Mouse (Mus musculus) limb, embryonic 12.5 days (tissue): ENCODE data around the gene Pcnp. TPM values are rescaled to one million over a fixed set of nuclear protein-coding genes. Genes with fewer than 3 reads are reported as not detected.
"Not testable (repeated sequence)": the region's sequence is repeated elsewhere in the genome, so short reads cannot be mapped to it uniquely, and the experiment has no call there.

Source experiments
- ATAC-seq: fragments of 200-750 bp; cut with Nextera tagmentation; 2 replicates; pipeline ENCODE4 v1.8.0; 2017; ENCODE audit warnings: low read depth, moderate TSS enrichment; ENCODE audit not compliant: insufficient number of reproducible peaks, insufficient read depth, low FRiP score, low TSS enrichment
- H3K27ac ChIP-seq: fragments of 300-500 bp; sonication (generic); 2 replicates; pipeline ENCODE4 v1.5.1; 2016; ENCODE audit warnings: mild to moderate bottlenecking, moderate library complexity
- H3K27me3 ChIP-seq: fragments of 300-500 bp; sonication (generic); 2 replicates; pipeline ENCODE4 v1.6.1; 2016; ENCODE audit warnings: mild to moderate bottlenecking, moderate library complexity
- H3K36me3 ChIP-seq: fragments of 300-500 bp; sonication (generic); 2 replicates; pipeline ENCODE4 v1.6.1; 2016; ENCODE audit warnings: mild to moderate bottlenecking, moderate library complexity
- H3K4me1 ChIP-seq: fragments of 300-500 bp; sonication (generic); replicated peaks from 2 replicates; pipeline ENCODE4 v1.6.1; 2016
- H3K4me2 ChIP-seq: fragments of 300-500 bp; sonication (generic); 2 replicates; pipeline ENCODE4 v1.6.1; 2016; ENCODE audit warnings: mild to moderate bottlenecking, moderate library complexity
- H3K4me3 ChIP-seq: fragments of 300-500 bp; sonication (generic); replicated peaks from 2 replicates; pipeline ENCODE4 v1.5.1; 2016; ENCODE audit warnings: mild to moderate bottlenecking
- H3K9ac ChIP-seq: fragments of 300-500 bp; sonication (generic); replicated peaks from 2 replicates; pipeline ENCODE4 v1.6.1; 2016; ENCODE audit warnings: mild to moderate bottlenecking, moderate library complexity
- H3K9me3 ChIP-seq: fragments of 300-500 bp; sonication (generic); 2 replicates; pipeline ENCODE4 v1.6.1; 2016; ENCODE audit warnings: mild to moderate bottlenecking, moderate library complexity
- WGBS: fragments of 180-500 bp; shearing (Covaris S2); methylation state at CpG from one replicate; pipeline ENCODE4 v1.1.7; 2016; 5-methylcytosine and 5-hydroxymethylcytosine counted together
- polyA plus RNA-seq: library from polyadenylated mRNA; unstranded; fragments of >200 nt; fragmentation: Nextera tagmentation; extraction: Ambion mirVana; gene quantifications from 2 replicates; pipeline ENCODE4 v1.2.1, GENCODE M21; 2016

Gene Pcnp
- polyA plus RNA-seq: 283 and 297 TPM in 2 replicates

DNA sequence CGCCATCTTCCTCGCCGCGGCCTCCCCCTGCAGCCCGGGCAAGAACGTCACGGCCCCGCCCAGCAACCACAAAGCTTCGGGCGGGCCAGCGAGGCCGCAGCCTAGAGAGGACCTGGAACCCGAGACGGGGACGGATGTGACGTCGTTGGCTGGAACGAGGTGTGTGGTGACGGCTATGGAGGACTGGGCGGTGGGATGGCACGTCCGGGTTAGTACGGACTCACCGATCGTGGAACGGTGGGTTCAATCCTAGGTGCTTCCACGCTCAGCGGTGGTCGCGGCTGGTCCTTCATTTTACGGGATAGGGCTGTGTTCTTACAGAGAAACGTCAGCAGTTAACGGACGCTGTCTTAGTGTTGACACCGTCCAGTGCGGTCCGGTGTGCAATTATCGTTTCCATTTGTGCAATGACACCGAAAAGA lies at the start of gene Pcnp:
Pcnp (minus strand) TSS at position 79 of the 422 bp plus-strand sequence.
- peak; percentile 100 for ATAC-seq
- Histone ChIP-seq H3K27me3 (no peaks in the 10 kb centered on the region), H3K9me3 (no peaks in the 10 kb centered on the region), H3K36me3 (peaks cover 47% of the 10 kb centered on the region), H3K4me2 (peak within 1 kb of the TSS; percentile 73), H3K4me3 (peak within 1 kb of the TSS; percentile 89), H3K4me1 (peaks cover 19% of the 10 kb centered on the region), H3K9ac (peak within 1 kb of the TSS; percentile 96), H3K27ac (peak within 1 kb of the TSS; percentile 91)
- under 1% methylated on average over 39 of the region's 39 CpGs for WGBS

DNA sequence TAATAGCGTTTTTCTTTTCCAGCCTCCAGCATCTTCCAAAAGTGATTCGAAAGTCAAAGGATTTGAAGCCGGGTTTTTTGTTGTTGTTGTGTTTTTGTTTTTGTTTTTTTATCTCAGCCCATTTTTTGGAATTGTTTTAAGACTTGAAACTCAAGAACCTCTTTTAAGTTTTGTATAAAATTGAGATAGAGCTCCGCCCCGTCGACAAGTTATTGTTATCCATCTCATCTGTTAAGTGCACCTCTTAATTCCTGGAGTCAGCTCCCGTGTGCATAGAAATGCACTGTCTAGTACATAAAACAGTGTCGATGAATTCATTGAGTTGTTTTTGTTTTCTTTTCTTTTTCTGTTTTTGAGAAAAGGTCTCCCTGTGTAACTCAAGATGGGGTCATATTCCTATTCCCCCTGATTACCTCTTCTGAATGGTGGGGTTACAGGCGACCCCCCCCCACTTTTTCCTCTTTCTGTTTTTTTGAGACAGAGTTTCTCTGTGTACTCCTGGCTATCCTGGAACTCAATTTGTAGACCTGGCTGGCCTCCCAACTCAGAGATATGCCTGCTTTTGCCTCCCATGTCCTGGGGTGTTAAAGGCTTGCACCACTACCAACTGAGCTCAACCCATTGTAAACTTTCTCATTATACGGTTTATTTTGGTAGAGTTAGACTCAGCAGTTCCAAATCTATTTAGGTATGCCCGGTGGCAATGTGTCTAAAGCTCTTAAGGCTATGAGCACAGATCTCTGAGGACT lies 46.8 kb upstream of the Pcnp start:
- peaks cover 3% of the 10 kb centered on the region; the same call in 1 of the 2 replicates for H3K36me3 ChIP-seq
- no peak for ATAC-seq
- H3K27ac ChIP-seq: peak overlapping the region; percentile 89
- WGBS: 14% methylated on average over 11 of the region's 11 CpGs
- H3K9me3 ChIP-seq: no peaks in the 10 kb centered on the region
- H3K4me2 ChIP-seq: peak overlapping the region; percentile 57
- H3K27me3 ChIP-seq: no peaks in the 10 kb centered on the region
- no peaks in the 10 kb centered on the region; the same call in 1 of the 2 replicates for H3K4me1 ChIP-seq
- peak overlapping the region; percentile 78 for H3K9ac ChIP-seq
- H3K4me3 ChIP-seq: peak overlapping the region; percentile 73

DNA sequence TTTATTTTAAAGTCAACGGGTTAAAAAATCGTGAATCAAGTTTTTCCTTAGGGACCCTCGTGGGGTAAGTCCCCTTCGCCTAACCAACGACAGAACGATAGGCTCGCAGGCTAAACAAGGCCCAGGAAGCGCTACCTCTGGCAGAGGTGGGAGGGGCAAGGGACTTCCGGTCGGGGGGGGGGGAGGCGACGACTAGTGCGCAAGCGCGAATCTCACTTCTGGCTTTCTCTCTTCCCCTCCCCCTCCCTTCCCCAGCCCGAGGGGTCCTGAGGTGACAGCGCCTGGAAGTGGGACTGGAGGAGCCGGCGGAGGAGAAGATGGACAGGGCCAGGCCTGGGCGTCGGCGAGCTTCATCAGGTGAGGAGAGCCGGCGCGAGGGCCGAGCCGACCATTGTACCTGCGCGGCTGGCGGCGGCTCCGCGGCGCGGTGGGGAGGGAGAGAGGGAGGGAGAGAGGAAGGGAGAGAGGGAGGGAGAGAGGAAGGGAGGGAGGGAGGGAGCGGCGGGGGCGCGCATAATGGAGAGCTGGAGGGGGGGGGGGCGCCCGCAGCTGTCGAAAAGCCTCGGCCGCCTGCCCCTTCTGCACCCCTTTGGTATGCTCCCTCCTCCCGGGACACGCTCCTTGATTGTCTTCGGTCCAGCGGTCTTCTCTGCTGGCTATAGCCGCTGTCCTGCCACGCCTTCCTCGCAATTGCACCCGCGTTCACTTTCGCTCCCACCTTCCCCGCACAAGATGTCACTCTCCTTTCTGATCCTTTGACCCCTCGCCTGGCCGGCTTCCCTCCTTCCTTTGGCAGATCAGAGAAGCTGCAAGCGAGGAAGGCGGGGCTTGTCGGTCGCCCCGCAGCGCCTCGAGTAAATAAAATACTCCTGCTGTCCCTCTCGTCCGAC lies 45.9 kb upstream of the Pcnp start:
- WGBS: under 1% methylated on average over 54 of the region's 66 CpGs
- peak overlapping the region; percentile 78 for H3K9ac ChIP-seq
- H3K4me3 ChIP-seq: peak overlapping the region; percentile 73
- peak overlapping the region; percentile 89 for H3K27ac ChIP-seq
- no peaks in the 10 kb centered on the region; the same call in 1 of the 2 replicates for H3K4me1 ChIP-seq
- peaks cover 3% of the 10 kb centered on the region; the same call in 1 of the 2 replicates for H3K36me3 ChIP-seq
- no peaks in the 10 kb centered on the region for H3K9me3 ChIP-seq
- H3K27me3 ChIP-seq: no peaks in the 10 kb centered on the region
- H3K4me2 ChIP-seq: peak overlapping the region; percentile 57
- peak; percentile 90 for ATAC-seq

DNA sequence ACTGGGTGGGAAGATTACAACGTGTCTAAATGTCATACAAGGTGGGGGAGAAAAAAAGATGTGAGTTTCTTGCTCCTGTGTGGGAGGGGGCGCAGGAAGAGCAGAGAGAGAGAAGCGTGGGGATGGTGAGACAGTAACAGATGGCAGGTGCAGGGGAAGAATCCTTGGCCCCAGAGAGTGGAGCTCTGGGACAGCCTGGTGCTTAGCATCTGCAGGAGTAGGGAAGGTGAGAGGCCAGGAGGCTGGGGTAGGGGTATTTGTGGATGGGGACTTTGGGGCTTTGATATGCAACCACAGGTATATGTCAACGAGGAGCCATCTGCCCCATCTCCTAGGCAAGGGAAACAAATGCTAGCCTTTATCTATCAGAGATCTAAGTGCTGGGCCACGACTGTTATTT lies 45.0 kb upstream of the Pcnp start:
- no peak for ATAC-seq
- Histone ChIP-seq H3K4me3 (no peak overlapping the region), H3K4me2 (peak overlapping the region; percentile 57; the same call in 1 of the 2 replicates), H3K27ac (0 out of 2 replicates have a peak overlapping the region, but pooled peaks have one; percentile 89), H3K27me3 (no peaks in the 10 kb centered on the region), H3K36me3 (peaks cover 3% of the 10 kb centered on the region; the same call in 1 of the 2 replicates), H3K4me1 (no peaks in the 10 kb centered on the region; the same call in 1 of the 2 replicates), H3K9me3 (no peaks in the 10 kb centered on the region), H3K9ac (no peak overlapping the region; the same call in 1 of the 2 replicates)
- WGBS: 76% methylated on average over 5 of the region's 5 CpGs

DNA sequence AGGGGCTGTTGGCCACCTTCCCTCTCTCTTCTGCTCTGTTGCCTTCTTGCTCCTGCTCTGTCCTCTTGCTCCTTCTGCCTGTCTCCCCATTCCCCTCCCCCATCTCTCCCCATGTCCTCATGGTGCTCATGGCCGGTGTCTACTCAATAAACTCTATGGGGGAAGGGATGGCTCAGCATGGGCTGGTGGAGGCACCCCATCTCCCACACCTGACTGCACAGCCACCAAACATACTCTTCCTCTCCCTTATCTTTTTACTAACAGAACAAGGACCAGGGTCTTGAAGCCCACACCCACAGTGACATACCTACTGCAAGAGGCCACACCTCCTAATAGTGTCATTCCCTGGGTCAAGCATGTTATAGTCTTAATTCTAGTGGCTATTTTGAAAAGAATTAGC lies 44.6 kb upstream of the Pcnp start:
- H3K27ac ChIP-seq: no peak overlapping the region
- no peak overlapping the region for H3K4me2 ChIP-seq
- no peak overlapping the region for H3K4me3 ChIP-seq
- ATAC-seq: no peak
- H3K4me1 ChIP-seq: no peaks in the 10 kb centered on the region; the same call in 1 of the 2 replicates
- WGBS: 84% methylated on average over 1 of the region's 1 CpGs
- no peaks in the 10 kb centered on the region for H3K9me3 ChIP-seq
- H3K36me3 ChIP-seq: peaks cover 3% of the 10 kb centered on the region; the same call in 1 of the 2 replicates
- H3K9ac ChIP-seq: no peak overlapping the region
- no peaks in the 10 kb centered on the region for H3K27me3 ChIP-seq

DNA sequence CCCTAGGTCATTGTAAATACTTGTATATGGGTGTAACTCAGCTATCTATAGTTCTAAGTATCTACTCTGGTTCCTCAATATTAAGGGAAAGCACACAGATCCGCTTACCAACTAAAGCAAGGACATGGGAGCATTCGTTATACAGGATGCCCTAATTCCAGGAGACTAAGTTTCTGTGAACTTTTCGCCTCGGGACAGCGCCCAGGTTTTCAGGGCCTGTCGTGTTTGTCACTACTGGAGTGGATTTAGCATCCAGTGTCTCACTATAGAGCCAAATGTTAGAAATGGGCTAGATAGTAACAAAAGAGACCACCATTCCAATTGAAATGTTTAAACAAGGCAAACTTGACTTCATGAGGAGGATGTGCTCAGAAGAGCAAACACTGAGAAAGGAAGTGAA lies 43.6 kb upstream of the Pcnp start:
- H3K9me3 ChIP-seq, H3K4me2 ChIP-seq, H3K27me3 ChIP-seq, ATAC-seq, H3K4me1 ChIP-seq, H3K36me3 ChIP-seq, H3K27ac ChIP-seq, H3K4me3 ChIP-seq, H3K9ac ChIP-seq: not testable (repeated sequence)
- WGBS: 91% methylated on average over 6 of the region's 6 CpGs

DNA sequence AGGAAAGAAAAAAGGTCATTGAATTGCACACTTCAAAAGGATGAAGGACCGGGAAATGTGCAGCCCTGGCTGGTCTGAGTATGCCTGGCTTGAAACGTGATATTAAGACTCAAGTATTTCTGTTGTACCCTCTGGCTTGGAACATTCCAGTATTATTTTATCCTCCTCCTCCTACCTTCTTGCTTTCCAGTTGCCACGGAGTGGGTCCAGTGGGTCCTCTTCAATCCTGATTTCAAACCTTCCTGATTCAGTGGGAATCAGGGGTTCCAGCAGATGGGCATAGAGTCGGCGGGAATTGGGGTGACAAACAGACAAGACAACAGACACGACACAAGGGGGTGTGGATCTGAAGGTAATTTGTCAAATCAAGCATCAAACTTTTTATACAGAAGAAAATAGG lies 43.0 kb upstream of the Pcnp start:
- Histone ChIP-seq H3K4me3 (no peak overlapping the region), H3K36me3 (no peaks in the 10 kb centered on the region), H3K4me2 (no peak overlapping the region), H3K27me3 (no peaks in the 10 kb centered on the region), H3K9me3 (no peaks in the 10 kb centered on the region), H3K4me1 (no peaks in the 10 kb centered on the region; the same call in 1 of the 2 replicates), H3K9ac (no peak overlapping the region), H3K27ac (no peak overlapping the region)
- no peak for ATAC-seq
- WGBS: 85% methylated on average over 6 of the region's 6 CpGs

DNA sequence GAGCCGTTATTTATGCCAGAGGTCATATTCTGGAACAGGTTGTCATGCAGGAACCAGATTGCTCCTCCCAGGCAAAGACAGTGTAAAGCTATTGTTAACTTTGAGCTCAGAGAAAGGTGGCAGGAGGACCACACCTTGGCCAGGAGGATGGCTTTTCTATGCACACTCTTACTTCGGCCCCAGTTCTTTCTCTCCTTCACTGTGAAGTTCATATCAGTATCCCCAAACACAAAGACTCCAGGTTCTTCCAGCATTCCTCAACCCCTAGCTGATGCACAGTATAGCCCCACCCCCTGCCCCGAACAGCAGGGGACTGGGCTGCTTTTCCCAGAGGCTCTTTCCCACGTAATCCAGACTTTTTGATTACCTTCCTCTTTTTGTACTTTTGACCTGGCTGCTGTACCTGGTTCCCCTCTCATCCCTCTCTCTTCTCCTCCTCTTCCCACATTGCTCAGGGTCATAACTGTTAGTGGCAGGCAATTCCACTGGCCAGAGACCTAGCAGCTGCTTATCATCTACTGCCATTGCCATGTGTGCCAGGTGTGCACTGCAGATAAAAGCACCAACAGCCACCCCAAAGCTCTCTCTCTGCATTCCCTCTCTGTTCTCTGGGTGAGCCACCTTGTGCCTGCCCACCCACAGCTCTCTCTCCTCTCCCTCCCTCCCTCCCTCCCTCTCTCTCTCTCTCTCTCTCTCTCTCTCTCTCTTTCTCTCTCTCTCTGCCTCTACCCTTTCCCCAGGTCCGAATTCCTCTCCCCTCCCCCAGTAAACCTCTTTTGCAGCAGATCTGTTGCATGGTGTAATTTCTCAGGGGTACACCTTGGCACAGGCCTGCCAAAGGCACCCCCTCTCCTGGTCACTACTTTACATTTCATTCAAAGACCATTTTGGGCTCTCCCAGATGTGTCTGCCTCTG lies 42.0 kb upstream of the Pcnp start:
- Histone ChIP-seq H3K27me3 (no peaks in the 10 kb centered on the region), H3K4me2 (no peak overlapping the region), H3K36me3 (no peaks in the 10 kb centered on the region), H3K4me1 (no peaks in the 10 kb centered on the region; the same call in 1 of the 2 replicates), H3K9me3 (no peaks in the 10 kb centered on the region), H3K9ac (no peak overlapping the region), H3K27ac (no peak overlapping the region), H3K4me3 (no peak overlapping the region)
- 42% methylated on average over 5 of the region's 5 CpGs for WGBS
- no peak for ATAC-seq

DNA sequence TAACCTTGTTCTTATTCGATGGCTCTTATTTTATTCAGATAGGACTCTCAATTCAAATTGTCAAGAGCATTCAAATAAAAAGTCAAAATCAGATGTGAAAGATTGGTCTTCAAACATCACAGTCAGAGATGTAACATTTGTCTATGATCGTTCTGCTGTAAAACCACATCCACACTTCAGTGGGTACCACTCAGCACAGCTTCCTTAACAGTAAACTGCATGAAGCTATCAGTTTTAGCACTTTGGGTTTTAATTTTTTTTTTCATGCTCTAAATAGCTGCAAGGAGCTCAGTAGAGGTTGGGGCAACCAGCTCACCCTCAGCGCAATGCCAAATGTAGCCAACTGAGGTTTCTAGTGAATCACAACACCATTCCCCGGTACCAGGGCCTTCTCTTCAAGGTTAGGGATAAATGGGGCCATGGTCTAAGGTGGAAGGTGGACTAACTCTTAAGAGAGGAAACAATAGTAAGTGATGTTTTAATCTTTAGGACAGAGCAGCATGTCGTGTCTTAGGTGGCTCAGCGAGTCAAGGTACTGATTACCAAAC lies 39.1 kb upstream of the Pcnp start:
- Histone ChIP-seq H3K4me3 (no peak overlapping the region), H3K9ac (no peak overlapping the region), H3K27me3 (no peaks in the 10 kb centered on the region), H3K4me2 (no peak overlapping the region), H3K36me3 (no peaks in the 10 kb centered on the region), H3K4me1 (no peaks in the 10 kb centered on the region), H3K27ac (no peak overlapping the region), H3K9me3 (no peaks in the 10 kb centered on the region)
- 89% methylated on average over 6 of the region's 6 CpGs for WGBS
- no peak for ATAC-seq

DNA sequence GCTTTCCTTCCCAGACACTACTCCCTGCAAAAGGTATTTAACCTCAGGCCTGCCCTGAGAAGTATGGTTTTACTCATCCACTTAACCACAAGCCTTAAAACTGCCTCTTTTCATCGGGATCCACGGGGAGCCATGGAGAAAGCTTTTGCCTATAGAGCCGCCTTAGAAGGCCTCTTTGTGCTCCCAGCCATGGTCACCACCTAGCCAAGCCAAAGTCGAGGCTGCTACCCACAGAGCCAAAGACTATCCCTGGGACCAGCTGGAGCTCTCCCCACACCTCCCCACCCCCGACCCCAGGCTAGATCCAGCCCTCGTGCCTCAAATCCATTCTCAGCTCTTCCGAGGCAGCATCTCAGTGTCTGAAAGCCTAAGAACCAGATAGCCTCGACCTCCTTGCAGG lies 36.6 kb upstream of the Pcnp start:
- Histone ChIP-seq H3K4me1 (no peaks in the 10 kb centered on the region), H3K4me2 (no peak overlapping the region), H3K27ac (no peak overlapping the region), H3K4me3 (no peak overlapping the region), H3K36me3 (no peaks in the 10 kb centered on the region), H3K27me3 (no peaks in the 10 kb centered on the region), H3K9ac (no peak overlapping the region), H3K9me3 (no peaks in the 10 kb centered on the region)
- no peak for ATAC-seq
- WGBS: 50% methylated on average over 8 of the region's 8 CpGs
